Mouse (Mus musculus) lung, postnatal 10 days (tissue): Measurements from ENCODE around the gene Dnajb12.

Experiments
- DNase-seq: peaks from one replicate; pipeline ENCODE4 v3.0.0; 2021

Gene Dnajb12

GRCm38 (mm10) chr10:59898180-59898778 is 18.9 kb downstream of the Dnajb12 start:
- DNase-seq: no peak

GRCm38 (mm10) chr10:59898935-59899334 is 19.6 kb downstream of the Dnajb12 start:
- no peak for DNase-seq

GRCm38 (mm10) chr10:59899341-59900173 is 20.2 kb downstream of the Dnajb12 start:
- DNase-seq: peak; percentile 94

GRCm38 (mm10) chr10:59900174-59900435 is 20.7 kb downstream of the Dnajb12 start:
- no peak for DNase-seq

GRCm38 (mm10) chr10:59900939-59901338 is 21.6 kb downstream of the Dnajb12 start:
- DNase-seq: peak; percentile 37

- no peak for DNase-seq
Observed at GRCm38 (mm10) chr10:59901463-59901862, 22.1 kb downstream of the Dnajb12 start.

GRCm38 (mm10) chr10:59901986-59902605 is 22.7 kb downstream of the Dnajb12 start:
- DNase-seq: peak; percentile 47

GRCm38 (mm10) chr10:59902606-59902990 is 23.2 kb downstream of the Dnajb12 start:
- DNase-seq: no peak

GRCm38 (mm10) chr10:59903170-59903569 is 23.8 kb downstream of the Dnajb12 start:
- peak; percentile 52 for DNase-seq

GRCm38 (mm10) chr10:59907080-59907609 is 27.8 kb downstream of the Dnajb12 start:
- DNase-seq: no peak

GRCm38 (mm10) chr10:59907695-59908299 is 28.4 kb downstream of the Dnajb12 start:
- peak; percentile 67 for DNase-seq

- no peak for DNase-seq
Observed at GRCm38 (mm10) chr10:59908776-59909315, 29.5 kb downstream of the Dnajb12 start.

GRCm38 (mm10) chr10:59909357-59909847 is 30.0 kb downstream of the Dnajb12 start:
- DNase-seq: peak; percentile 86

GRCm38 (mm10) chr10:59911091-59911490 is 31.7 kb downstream of the Dnajb12 start:
- DNase-seq: no peak

- DNase-seq: peak; percentile 77
Observed at GRCm38 (mm10) chr10:59911561-59912198, 32.3 kb downstream of the Dnajb12 start.

- DNase-seq: peak; percentile 8
Observed at GRCm38 (mm10) chr10:59915196-59915962, 36.0 kb downstream of the Dnajb12 start.

- DNase-seq: peak; percentile 95
Observed at GRCm38 (mm10) chr10:59916159-59916558, 36.8 kb downstream of the Dnajb12 start.

- peak; percentile 82 for DNase-seq
Observed at GRCm38 (mm10) chr10:59916649-59917048, 37.3 kb downstream of the Dnajb12 start.

- no peak for DNase-seq
Observed at GRCm38 (mm10) chr10:59918111-59918510, 38.8 kb downstream of the Dnajb12 start.

- peak; percentile 90 for DNase-seq
Observed at GRCm38 (mm10) chr10:59919494-59920181, 40.3 kb downstream of the Dnajb12 start.

- DNase-seq: no peak
Observed at GRCm38 (mm10) chr10:59920485-59920809, 41.1 kb downstream of the Dnajb12 start.
